Mouse (Mus musculus) embryo, embryonic 11.5 days (tissue): Measurements from ENCODE around the gene Hgf.
A peak's percentile ranks its signal among the peaks of the same experiment; 100 is the strongest.

Experiments
- DNase-seq: peaks from one replicate; pipeline ENCODE4 v3.0.0-alpha.2; 2012; ENCODE audit warnings: low read depth, low spot score

The Hgf gene

GRCm38 (mm10) chr5:16553304-16554047, at the start of gene Hgf:
Hgf (plus strand) TSS chr5:16553495.
- DNase-seq: peak; percentile 35

GRCm38 (mm10) chr5:16506702-16507350, 46.5 kb upstream of the Hgf start:
- no peak for DNase-seq

- DNase-seq: no peak
Observed at GRCm38 (mm10) chr5:16531619-16532277, 21.5 kb upstream of the Hgf start.

DNA sequence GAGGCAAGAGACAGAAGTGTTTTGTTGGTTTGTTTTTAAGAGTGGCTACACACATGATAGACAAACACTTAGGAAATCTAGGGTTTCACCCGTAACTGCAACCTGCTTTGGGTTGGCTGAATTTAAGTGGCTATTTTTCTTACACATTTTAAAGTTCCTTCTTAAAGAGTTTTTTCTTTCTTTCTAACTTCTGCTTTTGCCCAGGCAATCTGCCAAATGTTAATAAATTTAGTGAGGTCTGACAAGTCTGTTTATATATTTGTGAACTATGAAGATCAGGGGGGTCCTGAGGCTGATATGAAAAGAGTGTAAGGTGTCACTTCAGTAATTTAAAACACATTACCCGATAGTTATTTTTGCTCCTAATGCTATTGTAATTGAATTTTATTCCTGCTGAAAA, 15.2 kb upstream of the Hgf start:
- DNase-seq: no peak

- no peak for DNase-seq
Observed at GRCm38 (mm10) chr5:16541561-16542116, 11.7 kb upstream of the Hgf start.

DNA sequence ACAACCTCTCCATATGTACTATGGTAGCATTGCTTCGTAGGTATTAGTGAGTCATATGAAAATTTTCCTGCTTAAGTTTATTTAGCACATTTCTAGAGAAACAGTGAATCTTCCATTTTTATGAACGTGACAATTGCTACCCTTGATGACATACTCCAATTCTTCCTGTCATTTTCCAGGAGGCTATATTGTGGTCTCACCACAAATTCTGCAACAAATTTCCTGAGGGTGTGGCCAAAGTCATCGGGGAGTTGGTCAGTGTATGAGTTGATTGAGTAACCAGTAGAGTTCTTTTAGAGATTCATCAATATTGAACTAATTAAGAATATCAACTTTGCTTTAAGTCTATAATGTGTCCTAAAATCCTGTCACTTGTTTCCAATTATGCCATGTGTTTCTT, 5.8 kb upstream of the Hgf start:
- no peak for DNase-seq

DNA sequence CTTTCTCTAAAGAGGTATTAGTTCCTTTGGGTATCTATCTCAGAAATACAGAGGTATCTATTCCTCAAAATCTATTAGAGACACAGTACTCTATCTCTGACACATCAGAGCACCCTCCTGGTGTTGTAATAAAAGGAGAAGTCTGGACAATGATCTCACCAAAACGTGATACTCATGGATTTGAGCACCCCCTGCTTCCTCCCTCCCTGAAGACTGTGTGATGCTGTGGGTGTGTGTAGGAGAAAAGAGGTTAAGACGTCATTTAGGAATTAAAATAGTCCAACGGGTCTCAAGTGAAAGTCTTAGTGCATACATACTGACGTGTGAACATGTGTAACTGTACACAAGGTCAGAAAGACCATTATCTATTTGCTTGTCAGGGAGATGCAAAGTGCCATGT, 648 bp upstream of the Hgf start:
- DNase-seq: no peak

GRCm38 (mm10) chr5:16560247-16560646, 7.0 kb downstream of the Hgf start:
- no peak for DNase-seq

DNA sequence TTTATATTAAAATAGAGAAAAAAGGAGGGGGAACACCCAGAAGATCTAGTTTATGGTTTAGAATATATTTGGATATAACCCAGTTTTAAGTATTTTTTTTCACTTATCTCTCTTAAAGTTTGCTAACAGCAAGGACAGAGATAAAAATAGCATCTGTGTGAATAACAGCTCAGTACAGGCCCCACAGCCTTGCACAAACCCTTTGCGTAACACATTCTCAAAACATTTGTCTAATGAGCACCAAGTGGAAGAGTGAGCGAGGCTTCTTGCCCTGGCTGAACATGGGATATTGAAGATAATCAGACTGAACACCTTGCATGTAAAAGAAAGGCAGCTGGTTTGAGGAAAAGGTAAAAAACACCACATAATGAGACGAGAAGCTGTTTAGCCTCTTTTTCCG, 15.7 kb downstream of the Hgf start:
- no peak for DNase-seq

DNA sequence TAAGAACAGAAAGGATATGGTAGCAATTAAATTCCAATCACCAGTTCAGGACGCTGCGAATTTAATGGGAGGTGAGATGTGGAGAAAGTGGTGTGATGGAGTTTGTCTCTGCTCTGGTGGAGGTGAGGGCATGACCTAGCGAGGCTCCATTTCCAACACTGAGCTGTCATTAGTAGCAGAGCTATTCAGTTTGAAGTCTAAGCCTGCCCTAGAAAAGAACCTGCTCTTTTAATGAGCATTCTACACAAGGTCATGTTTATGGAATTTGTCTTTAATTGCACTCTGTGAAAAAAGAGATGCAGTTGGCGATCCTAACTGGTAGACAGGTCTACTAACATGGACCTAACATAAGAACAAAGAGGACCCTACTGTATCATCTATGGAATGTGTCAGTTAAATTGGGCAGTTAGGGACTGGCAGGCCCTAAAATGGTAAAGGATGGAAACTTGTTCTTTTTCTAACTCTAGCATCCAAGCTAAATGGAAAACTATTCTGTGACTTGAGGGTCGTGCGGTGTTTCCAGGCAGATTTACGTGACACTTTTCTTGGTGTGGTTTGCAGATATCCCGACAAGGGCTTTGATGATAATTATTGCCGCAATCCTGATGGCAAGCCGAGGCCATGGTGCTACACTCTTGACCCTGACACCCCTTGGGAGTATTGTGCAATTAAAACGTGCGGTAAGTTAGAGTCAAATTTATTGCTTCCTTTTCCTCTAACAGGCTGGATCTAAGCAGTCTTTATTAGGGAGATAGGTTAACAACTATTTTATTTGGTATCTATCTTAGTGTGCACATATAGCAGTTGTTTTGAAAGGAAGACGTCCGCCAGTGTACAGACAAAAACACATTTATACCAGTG, 24.8 kb downstream of the Hgf start:
- DNase-seq: peak; percentile 17

- no peak for DNase-seq
Observed at GRCm38 (mm10) chr5:16595699-16596098, 42.4 kb downstream of the Hgf start.

DNA sequence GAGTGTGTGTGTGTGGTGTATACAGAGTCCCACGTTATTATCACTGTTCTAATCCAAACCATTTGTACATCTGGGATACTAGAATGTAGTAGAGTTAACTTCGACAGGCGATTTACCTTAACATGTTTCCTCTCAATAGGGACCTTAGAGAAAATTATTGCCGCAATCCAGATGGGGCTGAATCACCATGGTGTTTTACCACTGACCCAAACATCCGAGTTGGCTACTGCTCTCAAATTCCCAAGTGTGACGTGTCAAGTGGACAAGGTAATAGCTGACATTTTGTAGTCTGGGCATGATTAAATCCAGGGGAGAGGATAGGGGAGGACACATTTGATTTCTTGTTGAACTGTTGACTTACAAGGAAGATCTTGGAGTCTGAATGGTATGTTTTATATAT, 44.7 kb downstream of the Hgf start:
- DNase-seq: no peak

DNA sequence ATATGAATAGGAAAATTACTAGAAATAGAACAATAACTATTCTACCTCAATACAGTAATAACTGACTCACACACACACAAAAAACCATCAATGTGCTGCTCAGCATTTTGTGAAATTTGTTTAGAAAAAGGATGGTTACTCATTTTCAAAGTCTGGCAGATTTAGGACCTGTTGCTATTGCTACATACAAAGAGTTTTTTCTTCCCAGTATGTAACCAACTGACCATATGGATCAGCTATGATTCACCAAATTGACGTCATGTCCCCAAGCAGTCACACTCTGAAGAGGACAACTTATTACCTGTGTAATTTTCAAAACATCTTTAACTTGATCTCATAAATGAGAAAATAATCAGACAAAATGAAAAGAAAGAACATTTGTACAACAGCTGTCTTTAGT, 48.2 kb downstream of the Hgf start:
- DNase-seq: no peak

DNA sequence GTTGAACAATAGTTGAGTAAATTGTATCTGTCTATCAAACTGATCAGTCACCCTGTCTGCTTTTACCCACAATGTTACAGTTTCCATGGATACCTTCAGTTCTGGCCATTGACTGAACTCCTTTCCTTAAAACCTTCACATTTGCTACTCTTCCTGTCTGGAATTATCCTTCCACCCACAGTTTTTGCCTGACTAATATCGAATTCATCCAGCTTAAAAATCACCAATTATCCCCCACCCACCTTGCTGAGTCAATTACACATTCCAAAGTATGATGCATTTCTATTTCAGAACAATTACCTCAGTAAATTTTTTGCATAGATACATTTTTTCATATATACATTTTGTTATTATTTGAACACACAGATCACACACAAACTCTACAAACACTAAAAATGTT, 79.7 kb downstream of the Hgf start:
- DNase-seq: no peak

DNA sequence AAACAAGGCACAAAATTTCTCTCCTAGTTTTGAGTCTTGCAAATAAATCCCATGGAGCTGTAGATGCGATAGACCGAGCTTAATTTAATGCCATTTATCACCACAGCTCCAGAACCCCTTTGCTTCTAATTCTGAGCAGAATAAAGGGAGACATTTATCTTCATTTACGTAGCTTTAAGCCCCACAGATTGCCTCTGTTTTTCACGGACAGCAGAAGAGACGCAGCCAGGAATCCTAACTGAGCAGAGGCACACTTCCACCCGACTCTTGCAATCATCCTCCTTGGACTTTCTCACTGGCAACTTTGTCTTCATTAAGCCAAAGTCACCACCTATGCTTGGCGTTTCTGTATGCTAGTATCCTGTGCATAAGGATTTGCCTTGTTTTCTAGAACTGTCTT, 93.1 kb downstream of the Hgf start:
- DNase-seq: no peak

DNA sequence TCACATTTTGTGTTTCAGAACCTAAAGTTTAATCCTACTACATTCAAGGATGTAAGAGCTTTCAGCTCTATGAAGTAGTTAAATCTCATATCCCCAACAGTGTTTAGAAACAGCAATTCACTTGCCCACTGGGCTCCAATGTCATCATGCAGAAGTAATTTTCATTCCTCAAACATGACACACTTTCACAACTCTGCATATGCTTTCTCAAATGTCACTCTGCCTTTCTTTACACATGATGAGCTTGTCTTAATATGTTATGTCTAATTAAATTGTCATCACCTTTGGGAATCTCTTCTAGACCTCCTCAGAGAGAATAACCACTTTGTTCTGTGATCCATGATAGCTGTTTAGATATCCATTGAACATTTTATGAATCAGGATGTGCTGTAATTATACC, 94.4 kb downstream of the Hgf start:
- no peak for DNase-seq

- DNase-seq: no peak
Observed at GRCm38 (mm10) chr5:16650240-16650639, 96.9 kb downstream of the Hgf start.

DNA sequence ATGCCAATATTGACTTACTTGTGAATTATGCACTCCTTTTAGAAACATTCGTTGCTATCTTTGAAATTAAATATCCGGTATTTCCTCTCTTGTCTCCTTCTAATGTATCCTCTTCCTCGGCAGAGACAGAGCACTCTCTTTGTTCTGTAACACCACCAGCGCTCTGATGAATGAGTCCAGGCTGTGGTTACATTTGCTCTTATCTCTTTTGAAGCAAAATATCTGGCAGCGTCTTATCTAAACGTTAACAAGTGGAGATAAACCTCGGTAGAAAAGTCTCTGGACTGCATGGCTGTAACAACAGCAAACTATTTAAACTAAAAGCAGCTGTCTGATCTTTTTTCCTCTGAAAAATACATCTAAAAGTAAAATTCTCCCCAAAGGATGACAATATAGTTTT, 100.7 kb downstream of the Hgf start:
- DNase-seq: no peak
